Mouse (Mus musculus) erythroblast, embryonic 14.5 days (primary cell): Measurements from ENCODE around the gene H3f3b.

Source experiments
- GATA1 ChIP-seq: IDR thresholded peaks from 2 replicates; pipeline ENCODE4 v1.6.1; 2012; ENCODE audit warnings: low read length, inconsistent platforms, mixed read lengths
- TAL1 ChIP-seq: IDR thresholded peaks from 3 replicates; pipeline ENCODE4 v1.6.1; 2012; ENCODE audit warnings: low read length, inconsistent platforms, mixed read lengths

GRCm38 (mm10) chr11:116029086-116029865 is 1.5 kb upstream of the H3f3b start:
- TF ChIP-seq TAL1: no peak
- no peak for TF ChIP-seq GATA1
